Mouse (Mus musculus): ENCODE measurements at regions not wholly inside any gene's neighbourhood (a gene's known extent, or its start where the extent isn't known, plus 50 kb on each side); places are given as distances from the start of the nearest gene placed in this dataset.

GRCm38 (mm10) chr11:7931064-7931797, 717.5 kb upstream of the Igfbp3 start:
- H3K27ac ChIP-seq (ENCODE audit: low read depth, low read length) = no peak overlapping the region
- H3K9ac ChIP-seq (ENCODE audit: low read depth, low read length) = no peak overlapping the region
- no peaks in the 10 kb centered on the region for H3K36me3 ChIP-seq (ENCODE audit: control insufficient read depth, insufficient read depth, low read length)
- no peak overlapping the region for H3K4me3 ChIP-seq (ENCODE audit: low read depth, low read length)
- no peaks in the 10 kb centered on the region for H3K27me3 ChIP-seq (ENCODE audit: control insufficient read depth, insufficient read depth, low read length)
- 79% methylated on average over 1 of the region's 3 CpGs for WGBS
- DNase-seq (ENCODE audit: low spot score) (no peak), ATAC-seq (ENCODE audit: low FRiP score) (no peak)
- H3K9me3 ChIP-seq (ENCODE audit: control insufficient read depth, low read length) = no peaks in the 10 kb centered on the region
- H3K4me1 ChIP-seq (replicated peaks; ENCODE audit: control insufficient read depth, insufficient read depth, low read length) = no peaks in the 10 kb centered on the region
- no peak overlapping the region for H3K4me2 ChIP-seq (replicated peaks; ENCODE audit: low read depth, low read length)

- Histone ChIP-seq H3K4me1 (replicated peaks; ENCODE audit: control insufficient read depth, insufficient read depth, low read length) (no peaks in the 10 kb centered on the region), H3K9ac (ENCODE audit: low read depth, low read length) (no peak overlapping the region), H3K4me3 (ENCODE audit: low read depth, low read length) (no peak overlapping the region), H3K27me3 (ENCODE audit: control insufficient read depth, insufficient read depth, low read length) (no peaks in the 10 kb centered on the region), H3K36me3 (ENCODE audit: control insufficient read depth, insufficient read depth, low read length) (no peaks in the 10 kb centered on the region), H3K9me3 (ENCODE audit: control insufficient read depth, low read length) (no peaks in the 10 kb centered on the region), H3K27ac (ENCODE audit: low read depth, low read length) (no peak overlapping the region), H3K4me2 (replicated peaks; ENCODE audit: low read depth, low read length) (no peak overlapping the region)
- DNase-seq (ENCODE audit: low spot score) (no peak), ATAC-seq (ENCODE audit: low FRiP score) (no peak)
Measured at GRCm38 (mm10) chr11:7927676-7928075, 714.0 kb upstream of the Igfbp3 start.

DNA sequence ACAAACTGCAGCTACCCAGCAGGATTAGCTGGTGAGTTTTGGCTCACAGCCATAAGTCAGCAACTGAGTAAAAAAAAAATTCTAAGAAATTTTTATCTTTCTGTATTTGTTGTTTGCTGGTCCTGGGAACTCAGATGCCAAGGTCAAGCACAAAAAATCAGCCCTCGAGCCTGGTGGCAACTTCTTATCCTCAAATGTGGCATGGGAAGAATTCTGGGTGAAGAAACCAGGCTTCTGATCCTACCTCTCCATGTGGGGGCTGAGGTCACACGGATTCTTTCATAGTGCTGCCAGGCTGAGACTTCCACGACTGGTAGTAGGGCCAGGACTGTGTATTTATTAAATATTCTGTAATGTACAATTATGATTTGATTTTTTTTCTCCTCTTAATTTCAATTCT, 698.3 kb upstream of the Igfbp3 start:
- no peak overlapping the region for H3K4me3 ChIP-seq (ENCODE audit: low read depth, low read length)
- DNase-seq (ENCODE audit: low spot score) (no peak), ATAC-seq (ENCODE audit: low FRiP score) (no peak)
- no peak overlapping the region for H3K9ac ChIP-seq (ENCODE audit: low read depth, low read length)
- H3K4me1 ChIP-seq (replicated peaks; ENCODE audit: control insufficient read depth, insufficient read depth, low read length) = no peaks in the 10 kb centered on the region
- 83% methylated on average over 3 of the region's 3 CpGs for WGBS
- H3K27me3 ChIP-seq (ENCODE audit: control insufficient read depth, insufficient read depth, low read length) = no peaks in the 10 kb centered on the region
- H3K36me3 ChIP-seq (ENCODE audit: control insufficient read depth, insufficient read depth, low read length) = no peaks in the 10 kb centered on the region
- no peak overlapping the region for H3K4me2 ChIP-seq (replicated peaks; ENCODE audit: low read depth, low read length)
- H3K9me3 ChIP-seq (ENCODE audit: control insufficient read depth, low read length) = no peaks in the 10 kb centered on the region
- no peak overlapping the region for H3K27ac ChIP-seq (ENCODE audit: low read depth, low read length)

DNA sequence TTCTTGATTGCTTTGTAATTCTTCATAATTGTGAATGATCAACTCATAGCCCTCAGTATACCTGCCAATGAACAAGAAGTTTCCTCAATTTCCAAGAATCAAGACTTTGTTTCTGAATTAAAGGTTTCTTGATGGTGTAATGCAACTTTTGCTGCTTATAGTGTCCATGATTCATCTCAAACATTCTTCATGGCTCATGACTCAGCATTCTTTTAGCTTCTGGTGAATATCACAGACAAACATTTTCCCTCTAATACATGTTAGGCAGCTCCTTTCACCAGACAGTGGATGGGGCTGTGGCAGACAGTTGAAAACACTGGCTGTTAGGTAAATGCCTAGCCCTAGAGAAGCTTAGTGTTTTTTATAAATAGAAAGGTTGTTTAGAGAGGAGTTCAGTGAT, 686.5 kb upstream of the Igfbp3 start:
- Histone ChIP-seq H3K27ac (ENCODE audit: low read depth, low read length) (no peak overlapping the region), H3K27me3 (ENCODE audit: control insufficient read depth, insufficient read depth, low read length) (no peaks in the 10 kb centered on the region), H3K4me2 (replicated peaks; ENCODE audit: low read depth, low read length) (no peak overlapping the region), H3K9me3 (ENCODE audit: control insufficient read depth, low read length) (no peaks in the 10 kb centered on the region), H3K4me1 (replicated peaks; ENCODE audit: control insufficient read depth, insufficient read depth, low read length) (no peaks in the 10 kb centered on the region), H3K4me3 (ENCODE audit: low read depth, low read length) (no peak overlapping the region), H3K9ac (ENCODE audit: low read depth, low read length) (no peak overlapping the region), H3K36me3 (ENCODE audit: control insufficient read depth, insufficient read depth, low read length) (no peaks in the 10 kb centered on the region)
- DNase-seq (ENCODE audit: low spot score) = no peak
- ATAC-seq (ENCODE audit: low FRiP score) = no peak

DNA sequence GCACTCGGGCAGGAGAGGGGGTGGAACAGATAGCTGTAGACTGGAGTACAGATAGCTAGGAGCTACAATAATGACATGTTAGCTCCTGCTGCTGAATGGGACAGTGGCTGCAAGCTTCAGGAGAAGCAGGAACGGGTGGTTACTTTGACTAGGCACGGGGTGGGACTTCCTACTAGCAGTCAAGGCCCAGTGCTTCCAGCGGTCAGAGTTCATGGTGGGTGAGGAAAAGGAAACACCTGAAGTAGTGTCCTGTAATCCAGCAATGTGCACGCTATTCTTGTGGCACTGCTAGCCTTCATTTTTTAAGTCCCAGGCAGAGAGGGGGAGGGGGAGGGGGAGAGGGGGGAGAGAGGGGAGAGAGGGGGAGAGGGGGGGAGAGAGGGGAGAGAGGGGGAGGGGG, 684.5 kb upstream of the Igfbp3 start:
- DNase-seq (ENCODE audit: low spot score) (no peak), ATAC-seq (ENCODE audit: low FRiP score) (no peak)
- no peaks in the 10 kb centered on the region for H3K36me3 ChIP-seq (ENCODE audit: control insufficient read depth, insufficient read depth, low read length)
- no peak overlapping the region for H3K4me2 ChIP-seq (replicated peaks; ENCODE audit: low read depth, low read length)
- H3K27me3 ChIP-seq (ENCODE audit: control insufficient read depth, insufficient read depth, low read length) = no peaks in the 10 kb centered on the region
- no peaks in the 10 kb centered on the region for H3K4me1 ChIP-seq (replicated peaks; ENCODE audit: control insufficient read depth, insufficient read depth, low read length)
- no peak overlapping the region for H3K9ac ChIP-seq (ENCODE audit: low read depth, low read length)
- H3K27ac ChIP-seq (ENCODE audit: low read depth, low read length) = no peak overlapping the region
- H3K4me3 ChIP-seq (ENCODE audit: low read depth, low read length) = no peak overlapping the region
- H3K9me3 ChIP-seq (ENCODE audit: control insufficient read depth, low read length) = no peaks in the 10 kb centered on the region
- WGBS = 79% methylated on average over 5 of the region's 5 CpGs

- no peak overlapping the region for H3K4me3 ChIP-seq (ENCODE audit: low read depth, low read length)
- no peaks in the 10 kb centered on the region for H3K4me1 ChIP-seq (replicated peaks; ENCODE audit: control insufficient read depth, insufficient read depth, low read length)
- no peak overlapping the region for H3K27ac ChIP-seq (ENCODE audit: low read depth, low read length)
- H3K27me3 ChIP-seq (ENCODE audit: control insufficient read depth, insufficient read depth, low read length) = no peaks in the 10 kb centered on the region
- no peaks in the 10 kb centered on the region for H3K36me3 ChIP-seq (ENCODE audit: control insufficient read depth, insufficient read depth, low read length)
- DNase-seq (ENCODE audit: low spot score) (no peak), ATAC-seq (ENCODE audit: low FRiP score) (no peak)
- H3K4me2 ChIP-seq (replicated peaks; ENCODE audit: low read depth, low read length) = no peak overlapping the region
- H3K9ac ChIP-seq (ENCODE audit: low read depth, low read length) = no peak overlapping the region
- H3K9me3 ChIP-seq (ENCODE audit: control insufficient read depth, low read length) = no peaks in the 10 kb centered on the region
- 25% methylated on average over 2 of the region's 2 CpGs for WGBS
Measured at GRCm38 (mm10) chr11:7880506-7880905, 666.8 kb upstream of the Igfbp3 start.

DNA sequence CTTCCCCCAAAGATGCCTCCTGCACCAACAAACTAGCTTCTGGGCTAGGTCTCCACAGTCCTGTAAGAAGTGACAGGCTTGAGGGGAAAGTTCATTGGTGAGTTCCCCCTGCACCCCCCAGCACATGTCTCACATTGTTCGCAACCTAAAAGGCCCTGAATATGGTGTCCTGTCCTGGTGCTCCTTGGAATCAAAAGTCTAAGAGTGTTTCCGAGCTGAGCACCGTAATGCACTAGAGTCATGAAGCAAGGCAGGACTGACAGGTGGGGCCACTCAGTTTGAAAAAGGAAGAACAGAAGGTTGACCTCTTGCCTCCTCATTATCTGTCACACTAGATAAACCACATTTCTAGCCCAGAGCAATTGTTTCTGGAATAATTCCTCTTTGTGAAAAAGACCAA, 650.4 kb upstream of the Igfbp3 start:
- Histone ChIP-seq H3K9me3 (ENCODE audit: control insufficient read depth, low read length) (no peaks in the 10 kb centered on the region), H3K27ac (ENCODE audit: low read depth, low read length) (no peak overlapping the region), H3K36me3 (ENCODE audit: control insufficient read depth, insufficient read depth, low read length) (no peaks in the 10 kb centered on the region), H3K4me3 (ENCODE audit: low read depth, low read length) (no peak overlapping the region), H3K4me2 (replicated peaks; ENCODE audit: low read depth, low read length) (no peak overlapping the region), H3K9ac (ENCODE audit: low read depth, low read length) (no peak overlapping the region), H3K27me3 (ENCODE audit: control insufficient read depth, insufficient read depth, low read length) (no peaks in the 10 kb centered on the region), H3K4me1 (replicated peaks; ENCODE audit: control insufficient read depth, insufficient read depth, low read length) (no peaks in the 10 kb centered on the region)
- no peak for ATAC-seq (ENCODE audit: low FRiP score)
- DNase-seq (ENCODE audit: low spot score) = no peak
- 64% methylated on average over 3 of the region's 3 CpGs for WGBS

DNA sequence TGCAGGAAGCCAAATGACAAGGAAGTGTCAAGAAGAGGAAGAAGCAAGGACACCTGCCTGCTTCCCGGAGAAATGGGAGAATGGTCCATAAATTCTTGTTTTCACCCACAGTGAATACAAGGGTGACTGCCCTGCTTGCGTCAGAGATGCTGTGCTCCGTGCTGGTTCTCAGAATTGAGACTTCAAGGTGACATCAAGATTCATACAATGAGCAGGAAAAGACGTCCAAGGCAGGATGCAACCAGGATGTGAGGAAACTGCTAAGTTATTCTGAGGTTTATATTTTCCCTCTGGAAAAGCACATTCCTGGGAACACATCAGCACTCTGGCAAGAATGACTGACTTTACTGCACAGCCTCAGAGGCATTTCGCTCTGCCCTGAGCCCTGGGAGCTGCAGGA, 650.0 kb upstream of the Igfbp3 start:
- H3K27me3 ChIP-seq (ENCODE audit: control insufficient read depth, insufficient read depth, low read length) = no peaks in the 10 kb centered on the region
- no peak for DNase-seq (ENCODE audit: low spot score)
- no peaks in the 10 kb centered on the region for H3K36me3 ChIP-seq (ENCODE audit: control insufficient read depth, insufficient read depth, low read length)
- no peaks in the 10 kb centered on the region for H3K9me3 ChIP-seq (ENCODE audit: control insufficient read depth, low read length)
- no peak overlapping the region for H3K9ac ChIP-seq (ENCODE audit: low read depth, low read length)
- H3K27ac ChIP-seq (ENCODE audit: low read depth, low read length) = no peak overlapping the region
- WGBS = 77% methylated on average over 5 of the region's 5 CpGs
- H3K4me1 ChIP-seq (replicated peaks; ENCODE audit: control insufficient read depth, insufficient read depth, low read length) = no peaks in the 10 kb centered on the region
- no peak for ATAC-seq (ENCODE audit: low FRiP score)
- no peak overlapping the region for H3K4me3 ChIP-seq (ENCODE audit: low read depth, low read length)
- no peak overlapping the region for H3K4me2 ChIP-seq (replicated peaks; ENCODE audit: low read depth, low read length)

GRCm38 (mm10) chr11:7862547-7862946, 648.8 kb upstream of the Igfbp3 start:
- Histone ChIP-seq H3K4me2 (replicated peaks; ENCODE audit: low read depth, low read length) (no peak overlapping the region), H3K4me3 (ENCODE audit: low read depth, low read length) (no peak overlapping the region), H3K9ac (ENCODE audit: low read depth, low read length) (no peak overlapping the region), H3K27me3 (ENCODE audit: control insufficient read depth, insufficient read depth, low read length) (no peaks in the 10 kb centered on the region), H3K27ac (ENCODE audit: low read depth, low read length) (no peak overlapping the region), H3K4me1 (replicated peaks; ENCODE audit: control insufficient read depth, insufficient read depth, low read length) (no peaks in the 10 kb centered on the region), H3K36me3 (ENCODE audit: control insufficient read depth, insufficient read depth, low read length) (no peaks in the 10 kb centered on the region), H3K9me3 (ENCODE audit: control insufficient read depth, low read length) (no peaks in the 10 kb centered on the region)
- no peak for ATAC-seq (ENCODE audit: low FRiP score)
- DNase-seq (ENCODE audit: low spot score) = no peak

Measured in hindbrain, embryonic 11.5 days (tissue).